Mouse (Mus musculus) monocyte, adult 5-6 weeks (primary cell): ENCODE results near the gene Dlgap1. TPM values are rescaled to one million over a fixed set of nuclear protein-coding genes. Genes with fewer than 3 reads are reported as not detected.

Source experiments
- ATAC-seq: fragments of 153-309, 156-312 bp; replicated peaks from 2 replicates; pipeline ENCODE4 v1.8.0; 2017; ENCODE audit warnings: mild to moderate bottlenecking; ENCODE audit not compliant: low TSS enrichment, insufficient number of reproducible peaks, severe bottlenecking, poor library complexity, low FRiP score
- total RNA-seq: library from RNA; stranded (forward); fragments of 200-1000, 200-491, 200-594 nt; gene quantifications from 3 replicates; pipeline ENCODE4 v1.2.3, GENCODE M21; 2017

Dlgap1 gene
- total RNA-seq, 1 experiment from 2014 or later: not detected

DNA sequence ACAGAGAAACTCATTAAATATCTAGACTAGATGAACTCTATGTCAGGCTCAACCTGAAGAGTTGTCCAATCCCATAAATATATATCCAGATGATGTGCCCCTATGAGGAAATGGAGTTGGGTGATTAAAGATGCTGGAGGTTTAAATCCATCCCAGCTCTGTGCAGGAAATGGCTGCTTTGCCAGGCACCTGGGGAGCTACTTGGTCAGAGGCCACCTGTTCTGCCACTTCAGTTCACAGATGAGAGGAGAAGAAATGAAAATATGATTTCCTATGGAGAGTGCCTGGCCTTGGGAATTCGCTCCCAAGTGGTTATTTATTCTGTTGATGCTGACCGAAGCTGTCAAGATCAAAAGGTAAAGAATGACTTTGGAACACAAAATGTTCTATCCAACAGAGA lies 160.3 kb downstream of the Dlgap1 start:
- no peak for ATAC-seq

- no peak for ATAC-seq
Measured at GRCm38 (mm10) chr17:70169831-70170230, 201.0 kb downstream of the Dlgap1 start.

DNA sequence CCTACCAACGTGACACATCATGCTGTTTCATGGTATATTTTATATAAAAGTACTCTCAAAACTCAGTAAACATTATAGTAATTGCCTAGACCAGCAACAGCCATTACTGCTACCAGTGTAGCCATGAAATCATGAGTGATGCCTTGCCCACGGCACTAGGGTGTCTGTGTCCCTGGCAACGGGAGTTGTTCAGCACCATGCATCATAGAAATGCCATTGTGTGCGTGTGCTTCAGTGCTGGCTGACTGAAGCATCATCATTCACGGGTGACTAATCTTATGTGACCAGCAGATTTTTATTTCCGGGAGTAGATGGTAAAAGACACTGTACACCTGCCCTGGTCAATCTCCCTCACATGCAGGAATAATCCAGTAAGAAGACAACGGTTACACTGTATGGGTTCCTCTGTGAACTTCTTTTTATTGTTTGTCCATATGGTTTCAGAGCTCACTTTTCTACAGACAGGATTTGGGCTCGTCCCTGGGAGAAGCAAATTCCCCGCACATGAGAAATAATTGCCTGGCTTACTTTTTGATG lies 203.7 kb downstream of the Dlgap1 start:
- no peak for ATAC-seq

GRCm38 (mm10) chr17:70173916-70174315 lies 205.0 kb downstream of the Dlgap1 start:
- no peak for ATAC-seq

GRCm38 (mm10) chr17:70191228-70191627 lies 222.4 kb downstream of the Dlgap1 start:
- ATAC-seq: no peak

GRCm38 (mm10) chr17:70222891-70223290 lies 254.0 kb downstream of the Dlgap1 start:
- ATAC-seq: no peak

DNA sequence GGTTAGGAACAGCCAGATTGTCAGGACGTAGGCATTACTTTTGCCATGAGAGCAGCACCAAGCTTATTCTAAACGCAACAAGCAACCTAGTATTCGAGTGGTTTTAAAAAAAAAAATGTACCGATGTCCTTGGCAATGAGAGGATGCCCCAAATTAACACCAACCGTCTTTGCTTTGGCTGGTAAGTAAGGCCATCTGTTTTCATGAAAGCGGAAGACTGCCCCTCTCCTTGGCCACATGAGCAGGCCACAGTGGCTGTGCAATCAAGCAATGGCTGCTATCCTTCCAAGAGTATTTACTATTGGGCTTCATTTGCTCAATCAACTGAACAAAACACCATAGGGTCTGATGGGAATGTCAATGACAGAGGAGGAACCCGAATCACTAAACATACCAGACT lies 278.5 kb downstream of the Dlgap1 start:
- no peak for ATAC-seq

- ATAC-seq: no peak
Measured at GRCm38 (mm10) chr17:70248250-70248649, 279.4 kb downstream of the Dlgap1 start.

GRCm38 (mm10) chr17:70252476-70252875 lies 283.6 kb downstream of the Dlgap1 start:
- ATAC-seq: no peak

- ATAC-seq: no peak
Measured at GRCm38 (mm10) chr17:70256371-70256770, 287.5 kb downstream of the Dlgap1 start.

DNA sequence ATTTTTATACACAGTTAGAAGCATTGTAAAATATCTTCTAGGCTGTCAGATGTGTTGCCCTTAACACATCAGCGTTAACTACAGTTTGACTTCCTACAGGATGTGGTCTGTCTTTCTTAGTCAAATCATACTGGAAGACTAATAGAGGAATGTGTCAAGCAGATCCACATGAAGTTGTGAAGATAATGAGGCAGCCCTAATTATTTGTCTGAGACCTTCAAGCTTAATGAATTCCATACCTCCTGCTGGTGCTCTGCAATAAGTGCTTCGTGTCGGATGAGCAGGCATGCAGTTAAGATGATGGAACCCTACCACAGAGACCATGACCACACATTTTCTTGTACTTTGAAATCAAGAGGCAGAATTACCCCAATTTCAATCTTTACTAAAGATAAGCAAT lies 294.3 kb downstream of the Dlgap1 start:
- no peak for ATAC-seq

DNA sequence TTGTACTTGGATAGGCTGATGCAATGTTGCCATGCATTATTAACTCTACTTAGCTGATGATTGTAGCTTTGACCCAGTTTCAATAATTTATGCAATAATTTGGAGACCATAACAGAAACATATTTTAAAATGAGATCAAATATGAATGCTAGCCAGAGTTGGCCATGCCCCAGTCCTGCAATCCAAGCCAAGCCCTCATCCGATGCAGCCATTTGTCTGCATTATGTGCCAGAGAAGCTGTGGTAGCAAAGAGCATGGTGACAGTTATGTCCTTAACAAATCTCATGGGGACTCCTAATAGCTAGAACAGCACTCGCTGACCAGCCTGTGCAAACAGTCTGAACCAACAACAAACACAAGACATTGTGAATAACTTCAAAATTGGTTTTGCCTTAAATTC lies 303.3 kb downstream of the Dlgap1 start:
- ATAC-seq: no peak

DNA sequence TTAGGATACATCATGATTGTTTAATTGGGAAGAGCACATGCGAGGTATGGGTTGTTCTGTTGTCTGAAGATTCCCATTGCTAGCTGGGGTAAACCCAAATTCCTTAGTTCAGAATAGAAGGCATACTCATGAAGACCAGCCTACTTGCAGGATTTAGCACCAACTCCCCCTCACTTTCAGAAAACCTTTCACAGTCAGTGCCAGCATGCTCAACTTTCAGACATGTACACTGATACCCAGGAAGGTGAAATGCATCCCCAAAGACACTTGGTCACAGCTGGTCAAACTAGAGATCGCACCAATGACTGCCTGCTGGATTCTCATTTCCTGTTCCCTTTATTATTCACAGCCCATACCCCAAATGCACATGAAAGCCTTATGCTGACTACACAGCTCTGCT lies 318.8 kb downstream of the Dlgap1 start:
- ATAC-seq: no peak

DNA sequence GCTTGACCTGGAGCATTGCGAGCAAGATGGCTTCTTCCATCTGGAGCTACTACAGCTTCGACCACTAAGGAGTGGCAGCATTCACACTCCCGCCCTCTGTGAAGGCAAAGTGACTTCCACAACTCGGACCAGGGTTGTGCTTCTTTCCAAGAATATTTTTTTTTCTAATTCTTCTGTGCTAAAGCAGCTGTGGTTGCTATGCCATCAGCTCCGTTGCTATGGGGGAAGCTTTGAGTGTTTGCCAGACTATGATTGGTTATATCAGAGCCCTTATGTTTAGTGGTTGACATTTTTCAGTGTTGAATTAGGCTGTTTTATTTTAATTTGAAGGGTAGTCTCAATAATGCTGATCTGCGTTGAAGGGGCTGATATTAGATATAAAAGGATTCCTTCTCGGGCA lies 325.2 kb downstream of the Dlgap1 start:
- no peak for ATAC-seq

DNA sequence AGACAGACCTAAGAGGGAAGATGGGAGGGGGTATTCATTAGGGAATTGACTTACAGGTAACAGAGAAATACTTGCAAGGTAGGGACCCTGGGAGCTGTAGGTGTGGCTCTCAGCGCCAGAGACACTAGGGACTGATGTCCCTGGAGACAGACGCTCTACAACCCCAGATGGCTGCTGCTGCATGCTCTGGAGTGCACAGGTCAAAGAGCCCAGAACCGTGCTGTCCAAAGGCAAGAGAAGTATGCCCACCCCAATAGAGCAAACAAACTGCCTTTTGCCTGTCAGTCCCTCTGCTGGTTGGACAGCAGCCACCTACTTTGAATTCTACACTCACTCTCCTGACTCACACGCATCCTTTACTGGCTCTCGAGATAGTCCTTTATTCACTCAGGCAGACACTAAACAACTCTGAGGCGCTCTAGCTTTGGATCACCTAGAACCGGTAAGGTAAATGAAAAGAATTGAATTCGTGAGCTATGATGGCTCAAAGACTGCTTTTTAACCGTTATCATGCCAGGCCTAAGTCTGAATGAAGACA lies 333.1 kb downstream of the Dlgap1 start:
- no peak for ATAC-seq

GRCm38 (mm10) chr17:70302656-70303055 lies 333.8 kb downstream of the Dlgap1 start:
- no peak for ATAC-seq

- ATAC-seq: no peak
Measured at GRCm38 (mm10) chr17:70305021-70305420, 336.1 kb downstream of the Dlgap1 start.

DNA sequence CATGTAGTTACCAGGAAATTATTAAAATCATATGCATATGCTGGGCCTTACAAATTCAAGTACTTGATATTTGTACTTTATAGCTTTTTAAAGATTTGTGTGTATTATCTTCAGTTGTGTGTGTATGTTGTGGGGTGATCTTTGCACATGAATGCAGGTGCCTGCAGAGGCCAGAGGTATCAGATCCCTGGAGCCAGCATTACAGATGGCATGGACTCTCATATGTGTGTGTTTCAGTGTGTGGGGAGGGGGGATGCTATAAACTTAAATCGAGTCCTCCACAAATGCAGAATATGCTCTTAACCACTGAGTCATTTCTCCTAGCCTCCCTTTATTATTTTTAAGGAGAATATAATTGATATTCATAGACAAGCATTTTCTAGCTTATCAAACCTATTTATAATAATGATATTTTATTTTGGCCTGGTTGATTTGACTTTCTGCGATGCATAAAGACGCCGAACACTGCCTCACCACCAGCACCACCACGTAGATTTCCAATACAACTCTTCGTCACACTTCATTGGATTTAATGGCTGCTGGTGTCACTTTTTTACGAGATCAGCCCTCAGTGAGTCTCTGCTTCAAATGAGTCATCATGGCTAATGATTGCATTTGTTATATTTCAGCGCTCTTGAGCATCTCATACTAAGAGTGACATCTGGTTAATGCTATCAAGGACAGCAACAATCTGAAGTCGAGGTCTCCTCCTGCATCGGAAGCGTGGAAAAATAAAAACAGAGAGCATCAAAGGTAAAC lies 338.7 kb downstream of the Dlgap1 start:
- no peak for ATAC-seq

DNA sequence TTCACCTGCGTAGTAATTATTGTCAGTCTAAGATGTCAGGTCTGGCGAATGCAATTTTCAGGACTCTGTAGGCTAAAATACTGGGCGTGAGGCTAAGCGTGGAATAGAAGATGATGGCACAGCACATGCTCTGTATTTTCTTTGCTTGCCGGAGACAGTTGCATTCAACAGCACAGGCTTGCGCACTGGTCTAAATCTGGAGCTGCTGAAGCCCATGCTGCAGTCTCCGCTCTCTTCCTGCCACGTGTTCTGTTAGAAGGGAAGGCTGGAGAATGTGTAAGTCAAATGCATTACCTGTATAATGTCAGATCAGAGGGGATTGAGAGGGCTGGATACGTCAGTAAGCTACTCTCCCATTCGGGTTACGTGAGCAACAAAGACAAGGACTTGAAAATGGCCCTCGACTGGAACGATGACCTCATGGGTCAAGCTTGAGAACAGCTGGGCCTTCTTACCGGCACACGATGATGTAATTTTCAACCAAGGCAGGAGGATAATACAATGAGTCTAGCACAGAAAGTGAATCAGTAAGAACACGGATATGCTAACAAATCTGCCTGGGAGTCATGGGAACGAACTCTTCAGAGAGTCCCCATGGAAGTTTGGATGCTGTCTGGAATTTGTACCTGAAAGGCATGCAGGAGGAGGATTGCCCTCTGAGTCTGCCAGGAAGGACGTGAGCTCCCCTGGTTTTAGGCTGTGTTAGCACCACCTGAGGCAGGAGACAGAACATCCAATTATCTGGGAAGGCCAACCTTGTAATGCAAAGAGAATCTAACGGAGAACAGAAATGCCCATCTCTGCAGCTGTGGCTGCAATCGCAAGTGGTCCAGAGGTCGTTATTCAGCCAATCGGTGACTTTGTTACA lies 339.7 kb downstream of the Dlgap1 start:
- no peak for ATAC-seq
